Mouse (Mus musculus) embryo, embryonic 11 days (tissue): ENCODE results near the gene Rps19.
"Not testable (repeated sequence)": the region's sequence is repeated elsewhere in the genome, so short reads cannot be mapped to it uniquely, and the experiment has no call there.

Experiments
- DNase-seq: peaks from one replicate; pipeline ENCODE4 v3.0.0-alpha.2; 2015

Gene Rps19

GRCm38 (mm10) chr7:24877588-24877987, 6.6 kb upstream of the Rps19 start:
- DNase-seq = no peak

GRCm38 (mm10) chr7:24879620-24880019, 4.6 kb upstream of the Rps19 start:
- no peak for DNase-seq

DNA sequence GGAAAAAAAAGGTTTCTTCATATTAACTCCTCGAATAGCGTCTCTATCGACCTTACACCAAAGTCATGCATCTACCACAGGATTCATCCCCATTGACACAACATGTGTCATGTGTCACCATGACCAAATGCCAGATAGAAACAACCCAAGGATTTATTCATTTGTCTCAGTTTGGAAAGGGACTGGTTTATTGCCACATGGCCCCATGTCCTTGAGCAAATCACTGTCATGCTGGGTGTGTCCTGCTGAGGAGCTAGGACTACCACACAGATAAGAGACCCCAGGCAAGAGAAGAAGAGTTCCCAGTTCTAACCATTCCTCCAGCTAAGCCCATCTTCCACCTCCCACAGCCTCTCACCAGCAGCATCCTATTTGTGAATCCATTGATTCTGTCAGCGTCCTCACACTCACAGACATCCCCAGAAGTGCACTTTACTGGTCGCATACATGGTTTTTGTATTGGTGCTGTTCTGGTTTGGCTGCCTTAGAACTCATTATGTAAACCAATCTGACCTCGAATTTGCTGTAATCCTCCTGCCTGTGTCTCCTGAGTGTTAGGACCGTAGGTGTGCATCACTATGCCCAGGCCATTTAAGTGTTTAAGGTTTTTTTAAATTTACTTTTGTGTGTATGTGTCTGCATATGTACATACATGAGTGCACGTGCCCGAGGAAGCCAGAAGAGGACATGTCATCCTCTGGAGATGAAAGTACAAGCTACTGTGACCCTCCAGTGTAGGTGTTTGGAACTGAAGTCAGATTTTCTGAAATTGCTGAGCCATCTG, 1.6 kb upstream of the Rps19 start:
- no peak for DNase-seq

DNA sequence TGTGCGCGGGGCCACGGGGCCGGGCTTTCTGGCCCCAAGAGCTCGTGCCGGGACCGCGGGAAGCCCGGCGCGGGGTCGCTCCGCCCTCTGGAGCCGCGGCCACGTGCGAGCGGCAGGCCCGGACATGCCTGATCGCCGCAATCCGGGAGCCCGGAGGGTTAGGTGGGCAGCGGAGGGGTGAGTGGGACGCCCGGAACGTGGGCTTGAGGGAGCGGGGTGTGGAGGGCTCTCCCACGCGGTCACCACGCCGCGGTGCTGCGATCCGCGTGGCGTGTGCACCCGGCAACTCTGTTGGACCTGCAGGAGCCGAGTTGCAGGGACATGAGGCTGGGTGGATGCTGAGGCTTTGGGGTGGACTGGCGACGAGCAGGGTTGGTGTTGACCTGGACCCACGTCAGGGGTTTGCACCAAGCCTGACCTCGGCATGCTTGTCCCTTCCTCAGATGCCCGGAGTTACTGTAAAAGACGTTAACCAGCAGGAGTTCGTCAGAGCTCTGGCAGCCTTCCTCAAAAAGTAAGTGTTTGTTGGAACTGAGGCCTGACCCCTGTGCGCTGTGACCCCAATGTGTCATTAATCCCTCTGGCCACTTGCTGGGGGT, 621 bp downstream of the Rps19 start:
- no peak for DNase-seq

GRCm38 (mm10) chr7:24885468-24886307, 1.5 kb downstream of the Rps19 start:
- DNase-seq = no peak

DNA sequence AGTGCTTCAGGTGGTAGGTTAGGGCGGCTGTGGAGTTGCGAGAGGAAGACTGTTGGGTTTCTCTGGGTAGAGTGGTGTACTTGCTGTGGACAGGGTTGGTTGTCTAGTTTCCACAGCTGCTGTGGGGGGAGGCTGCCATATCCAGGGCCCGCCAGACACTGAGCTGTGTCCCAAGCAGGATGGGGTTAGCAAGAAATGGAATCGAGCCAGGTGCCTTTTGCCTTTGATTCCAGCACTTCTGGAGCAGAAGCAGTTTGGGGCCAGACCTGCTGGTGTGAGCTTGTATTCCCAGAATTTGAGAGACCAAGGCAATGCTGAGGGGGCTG, 2.1 kb downstream of the Rps19 start:
- DNase-seq = no peak

GRCm38 (mm10) chr7:24887096-24887495, 2.9 kb downstream of the Rps19 start:
- no peak for DNase-seq

- DNase-seq = no peak
Observed at GRCm38 (mm10) chr7:24889431-24890220, 5.5 kb downstream of the Rps19 start.

- DNase-seq = peak; percentile 89
Observed at GRCm38 (mm10) chr7:24890281-24891216, 6.4 kb downstream of the Rps19 start.

DNA sequence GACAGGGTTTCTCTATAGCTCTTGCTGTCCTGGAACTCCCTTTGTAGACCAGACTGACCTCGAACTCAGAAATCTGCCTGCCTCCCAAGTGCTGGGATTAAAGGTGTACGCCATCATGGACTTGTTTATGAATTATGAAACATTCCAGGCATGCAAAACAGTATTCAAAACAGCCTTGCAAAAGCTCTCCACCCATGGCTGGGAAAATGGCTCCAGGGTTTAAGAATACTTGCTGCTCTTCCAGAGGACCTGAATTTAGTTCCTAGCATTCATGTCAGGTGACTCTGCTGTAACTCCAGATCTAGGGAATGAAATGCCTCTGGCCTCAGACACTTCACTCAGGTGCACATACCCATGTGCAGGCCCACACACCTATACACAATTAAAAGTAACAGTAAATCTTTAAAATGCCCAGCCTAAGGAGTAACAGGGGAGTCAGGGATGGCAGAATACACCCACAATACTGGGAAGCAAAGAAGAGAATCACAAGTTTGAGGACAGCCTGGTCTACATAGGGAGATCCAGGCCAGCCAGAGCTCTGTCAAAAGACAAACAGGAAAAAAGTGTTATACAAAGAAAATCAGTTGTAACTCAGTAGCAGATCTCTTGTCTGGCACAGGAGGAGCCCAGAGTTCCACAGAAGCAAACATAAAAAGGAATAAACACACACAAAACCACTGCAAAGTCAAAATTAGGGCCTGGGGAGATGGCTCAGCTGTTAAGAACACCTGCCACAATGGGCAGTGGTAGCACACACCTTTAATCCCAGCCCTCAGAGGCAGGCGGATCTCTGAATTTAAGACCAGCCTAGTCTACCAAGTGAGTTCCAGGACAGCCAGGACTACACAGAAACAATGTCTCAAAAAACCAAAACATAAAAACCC, 7.3 kb downstream of the Rps19 start:
- DNase-seq = no peak

DNA sequence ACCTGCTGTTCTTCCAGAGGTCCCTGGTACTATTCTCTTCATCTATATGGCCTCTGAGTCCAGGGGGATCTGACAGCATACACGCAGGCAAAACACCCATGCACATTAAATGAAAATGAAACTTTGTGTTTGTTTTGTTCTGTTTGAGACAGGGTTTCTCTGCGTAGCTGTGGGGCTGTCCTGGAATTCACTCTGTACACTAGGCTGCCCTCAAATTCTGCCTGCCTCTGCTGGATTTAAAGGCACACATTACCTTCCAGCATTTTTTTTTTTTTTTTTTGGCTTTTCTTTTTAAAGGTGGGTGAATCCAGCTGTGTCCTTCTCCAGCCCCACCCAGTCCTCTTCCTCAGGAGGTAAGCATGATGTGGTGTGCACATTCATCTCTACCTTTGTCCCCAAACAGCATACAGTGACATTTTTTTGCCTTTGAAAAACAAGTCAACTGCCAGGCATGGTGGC, 8.0 kb downstream of the Rps19 start:
- DNase-seq = no peak

GRCm38 (mm10) chr7:24895749-24896148, 11.6 kb downstream of the Rps19 start:
- DNase-seq = not testable (repeated sequence)

DNA sequence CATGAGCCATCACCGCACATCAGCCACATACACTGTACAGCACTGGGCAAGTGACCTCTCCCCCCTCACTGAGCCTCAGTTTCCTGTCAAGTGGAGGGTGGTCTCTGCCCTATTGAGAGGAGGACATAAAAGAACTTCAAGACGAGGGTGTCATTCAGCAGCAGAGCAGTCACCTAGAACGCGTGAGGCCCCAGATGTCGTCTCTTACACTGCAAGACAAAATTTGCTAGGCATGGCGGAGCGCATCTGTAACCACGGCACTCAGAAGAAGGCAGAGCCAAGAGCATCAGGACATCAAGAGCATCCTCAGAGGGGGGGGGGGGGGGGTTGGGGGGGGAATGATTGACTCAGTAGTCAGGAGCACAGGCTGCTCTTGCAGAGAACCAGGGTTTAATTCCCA, 12.1 kb downstream of the Rps19 start:
- no peak for DNase-seq

- DNase-seq = no peak
Observed at GRCm38 (mm10) chr7:24897224-24897623, 13.1 kb downstream of the Rps19 start, which contains the start of gene Cd79a. Gene Cd79a, plus strand, starts transcription at chr7:24897381.

DNA sequence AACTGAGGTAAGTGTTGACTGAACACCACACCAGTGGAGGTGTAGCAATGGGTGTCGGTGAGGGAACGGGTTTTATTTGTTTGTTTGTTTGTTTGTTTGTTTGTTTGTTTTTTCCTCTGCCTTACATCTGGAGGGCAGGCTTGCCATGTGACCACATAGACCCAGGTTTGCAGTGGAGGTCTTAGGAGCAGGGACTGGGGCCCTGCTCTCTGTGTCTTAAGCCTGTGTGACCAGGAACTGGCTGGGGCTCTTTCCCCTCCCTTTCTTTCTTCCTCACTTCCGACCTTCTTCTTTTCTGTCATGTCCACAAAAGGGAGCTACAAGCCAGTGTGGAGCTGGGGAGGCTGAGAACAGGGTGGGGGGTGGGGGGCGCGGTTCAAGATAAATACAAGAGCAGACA, 13.8 kb downstream of the Rps19 start:
- DNase-seq = no peak

GRCm38 (mm10) chr7:24901114-24901513, 16.9 kb downstream of the Rps19 start:
- DNase-seq = no peak

- DNase-seq = no peak
Observed at GRCm38 (mm10) chr7:24901842-24902241, 17.7 kb downstream of the Rps19 start.

GRCm38 (mm10) chr7:24902264-24902629, 18.1 kb downstream of the Rps19 start:
- no peak for DNase-seq

GRCm38 (mm10) chr7:24902630-24903443, 18.7 kb downstream of the Rps19 start, which contains the start of gene Arhgef1:
Gene Arhgef1, plus strand, starts transcription at chr7:24902912.
- peak; percentile 67 for DNase-seq

DNA sequence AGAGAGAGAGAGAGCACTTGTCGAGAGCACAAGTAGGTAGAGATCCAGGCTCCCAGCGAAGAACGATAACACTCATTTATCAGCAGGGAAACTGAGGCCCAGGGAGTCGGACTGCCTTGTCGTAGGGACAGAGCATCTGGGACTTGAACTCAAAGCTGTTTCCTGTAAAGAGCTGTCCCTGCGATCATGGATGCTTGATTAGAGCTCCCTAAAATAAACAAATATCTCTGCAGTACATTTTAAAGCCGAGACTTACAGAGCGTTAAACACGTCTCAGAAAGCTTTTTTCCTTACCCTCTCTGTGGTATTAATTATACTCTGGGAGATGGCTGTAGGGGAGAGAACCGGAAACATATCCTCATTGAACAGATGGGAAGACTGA, 19.3 kb downstream of the Rps19 start:
- no peak for DNase-seq
